Mouse (Mus musculus): Measurements from ENCODE around the gene Olfr625-ps1.
"Not testable (repeated sequence)": the region's sequence is repeated elsewhere in the genome, so short reads cannot be mapped to it uniquely, and the experiment has no call there.

Olfr625-ps1 gene

GRCm38 (mm10) chr7:103682420-103682819 lies at the start of gene Olfr625-ps1:
TSS of gene Olfr625-ps1 (plus strand) at chr7:103682720.
- DNase-seq (ENCODE audit: extremely low spot score, low spot score): no peak

GRCm38 (mm10) chr7:103636795-103637194 lies 45.7 kb upstream of the Olfr625-ps1 start:
- no peak for DNase-seq (ENCODE audit: extremely low spot score, low spot score)

- DNase-seq (ENCODE audit: extremely low spot score, low spot score): no peak
Measured at GRCm38 (mm10) chr7:103642602-103643001, 39.9 kb upstream of the Olfr625-ps1 start, which contains the start of gene Olfr622. TSS of gene Olfr622 (minus strand) at chr7:103642702.

GRCm38 (mm10) chr7:103644070-103644469 lies 38.5 kb upstream of the Olfr625-ps1 start:
- no peak for DNase-seq (ENCODE audit: extremely low spot score, low spot score)

GRCm38 (mm10) chr7:103663598-103663997 lies 18.9 kb upstream of the Olfr625-ps1 start, which contains the start of gene Olfr623:
TSS of gene Olfr623 (minus strand) at chr7:103663698.
- no peak for DNase-seq (ENCODE audit: extremely low spot score, low spot score)

GRCm38 (mm10) chr7:103671091-103671490 lies 11.4 kb upstream of the Olfr625-ps1 start, which contains the start of gene Olfr624:
TSS of gene Olfr624 (minus strand) at chr7:103671191.
- DNase-seq (ENCODE audit: extremely low spot score, low spot score): no peak

GRCm38 (mm10) chr7:103699469-103699868 lies 16.9 kb downstream of the Olfr625-ps1 start:
- no peak for DNase-seq (ENCODE audit: extremely low spot score, low spot score)

- DNase-seq (ENCODE audit: extremely low spot score, low spot score): no peak
Measured at GRCm38 (mm10) chr7:103712024-103712423, 29.5 kb downstream of the Olfr625-ps1 start.

GRCm38 (mm10) chr7:103714371-103714770 lies 31.9 kb downstream of the Olfr625-ps1 start, which contains the start of gene Olfr243:
TSS of gene Olfr243 (plus strand) at chr7:103714671.
- DNase-seq (ENCODE audit: extremely low spot score, low spot score): no peak

GRCm38 (mm10) chr7:103716398-103716797 lies 33.9 kb downstream of the Olfr625-ps1 start:
- DNase-seq (ENCODE audit: extremely low spot score, low spot score): not testable (repeated sequence)

- no peak for DNase-seq (ENCODE audit: extremely low spot score, low spot score)
Measured at GRCm38 (mm10) chr7:103730074-103730473, 47.6 kb downstream of the Olfr625-ps1 start, which contains the start of gene Olfr628. TSS of gene Olfr628 (plus strand) at chr7:103730374.
